Mouse (Mus musculus) CD4-positive, CD25-positive, alpha-beta regulatory T cell, adult 4 months (primary cell): ENCODE data around the gene Cngb1. TPM values are rescaled to one million over a fixed set of nuclear protein-coding genes. Genes with fewer than 3 reads are reported as not detected.

ENCODE experiments used
- ATAC-seq: one replicate; pipeline ENCODE4 v1.8.0; 2017
- polyA plus RNA-seq, 2 experiments: library from polyadenylated mRNA; unstranded; fragments of 100-300 nt; shearing (Covaris generic); gene quantifications; one replicate each; pipeline ENCODE4 v1.2.1; 2017

The Cngb1 gene
- polyA plus RNA-seq, 2 experiments from 2014 or later = 0.62 TPM; not detected in 1

GRCm38 (mm10) chr8:95323201-95323600 lies 16.8 kb upstream of the Cngb1 start:
- no peak for ATAC-seq

DNA sequence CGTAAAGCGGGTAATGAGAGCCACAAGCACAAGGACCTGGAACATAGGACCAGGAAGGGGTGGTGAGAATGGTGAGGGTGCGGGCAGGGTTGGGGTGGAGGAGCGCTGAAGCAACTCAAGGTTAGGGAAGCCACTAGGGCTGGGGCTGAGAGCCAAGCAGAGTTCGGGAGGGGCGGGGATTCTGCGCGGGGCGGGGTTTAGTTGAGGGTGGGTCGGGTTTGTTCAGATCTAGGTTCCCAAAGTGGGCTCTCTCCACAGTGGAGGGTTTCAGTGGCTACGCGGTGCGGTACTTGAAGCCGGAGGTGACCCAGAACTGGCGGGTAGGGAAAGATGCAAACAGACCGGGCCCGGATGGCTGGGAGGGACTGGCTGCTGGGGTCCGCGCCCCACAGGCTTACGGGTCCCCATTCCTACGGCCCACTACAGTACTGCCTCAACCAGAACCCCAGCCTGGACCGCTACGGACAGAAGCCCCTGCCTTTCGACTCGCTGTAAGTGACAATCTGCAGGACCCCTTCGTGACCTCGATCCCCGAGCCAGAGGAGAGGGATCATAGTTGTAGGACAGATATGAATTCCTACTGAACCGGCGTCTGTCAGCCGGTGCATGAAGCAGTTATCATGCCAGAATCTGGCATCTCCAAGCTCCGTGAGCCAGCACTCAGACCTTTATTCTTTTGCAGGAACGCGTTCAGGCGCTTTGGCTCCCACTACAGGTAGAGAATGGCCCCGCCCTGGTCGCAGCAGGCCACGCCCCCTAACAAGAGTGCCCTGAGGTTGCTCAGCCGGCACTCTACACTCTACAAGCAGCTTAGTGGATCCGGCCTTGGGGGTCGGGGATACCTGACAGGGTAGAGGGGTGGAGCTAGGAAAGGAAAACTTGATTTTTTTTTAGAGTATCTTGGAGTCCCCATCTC lies 14.1 kb upstream of the Cngb1 start:
- peak; percentile 96 for ATAC-seq

DNA sequence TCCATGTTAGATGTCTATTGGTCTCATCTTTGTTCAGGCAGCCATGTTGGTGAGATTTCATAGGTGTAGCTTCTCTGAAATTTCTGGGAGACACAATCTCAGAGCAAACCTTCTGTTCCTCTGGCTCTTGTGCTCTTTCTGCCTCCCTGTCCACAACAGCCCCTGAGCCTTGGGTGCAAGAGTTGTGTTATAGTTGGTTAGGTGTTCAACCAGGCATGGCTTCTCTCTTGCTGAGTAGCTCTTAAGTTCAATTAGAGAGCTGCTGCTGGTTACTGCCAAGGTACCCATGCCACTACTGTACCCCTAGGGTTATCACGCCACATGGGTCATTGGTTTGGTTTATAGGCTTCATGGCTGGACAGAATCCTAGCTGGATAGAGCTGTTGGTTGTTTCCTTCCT lies 9.0 kb upstream of the Cngb1 start:
- ATAC-seq = no peak

GRCm38 (mm10) chr8:95314707-95315106 lies 8.3 kb upstream of the Cngb1 start:
- ATAC-seq = no peak

- ATAC-seq = no peak
Observed at GRCm38 (mm10) chr8:95313857-95314256, 7.5 kb upstream of the Cngb1 start.

- ATAC-seq = no peak
Observed at GRCm38 (mm10) chr8:95312836-95313235, 6.5 kb upstream of the Cngb1 start.

DNA sequence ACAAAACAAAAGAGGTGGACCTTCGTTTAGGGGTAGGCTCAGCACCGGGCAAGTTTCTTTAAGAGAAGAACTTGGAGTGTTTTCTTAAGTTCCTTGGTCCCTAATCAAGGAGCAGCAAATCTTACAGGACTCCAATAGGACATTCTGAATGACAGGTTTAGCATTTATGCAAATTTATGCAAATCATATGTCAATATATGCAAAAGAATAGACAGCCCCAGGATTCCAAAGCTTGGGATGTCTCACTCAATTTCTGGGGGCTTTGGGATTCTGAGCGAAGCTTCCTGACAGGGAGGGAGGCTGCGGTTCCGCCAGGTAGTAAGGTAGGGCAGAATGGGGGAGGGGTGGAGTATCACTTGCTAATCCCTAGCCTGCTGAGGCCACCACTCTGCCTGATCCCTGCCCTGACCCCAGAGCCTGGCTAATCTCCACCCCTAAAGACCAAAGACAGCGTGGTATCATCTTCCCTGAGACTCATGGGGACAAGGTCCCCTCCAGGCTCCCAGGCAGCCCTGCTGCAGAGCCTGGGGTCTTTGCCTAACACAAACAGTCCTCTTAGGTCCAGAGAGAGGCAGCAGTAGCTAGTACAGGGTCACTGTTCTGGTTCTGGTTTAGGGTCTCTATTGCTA lies 4.1 kb upstream of the Cngb1 start, which contains the start of gene Tepp:
Gene Tepp, plus strand, starts transcription at position 225 of the 629 bp plus-strand sequence.
- ATAC-seq = no peak

- ATAC-seq = no peak
Observed at GRCm38 (mm10) chr8:95305526-95305925, 859 bp downstream of the Cngb1 start.

DNA sequence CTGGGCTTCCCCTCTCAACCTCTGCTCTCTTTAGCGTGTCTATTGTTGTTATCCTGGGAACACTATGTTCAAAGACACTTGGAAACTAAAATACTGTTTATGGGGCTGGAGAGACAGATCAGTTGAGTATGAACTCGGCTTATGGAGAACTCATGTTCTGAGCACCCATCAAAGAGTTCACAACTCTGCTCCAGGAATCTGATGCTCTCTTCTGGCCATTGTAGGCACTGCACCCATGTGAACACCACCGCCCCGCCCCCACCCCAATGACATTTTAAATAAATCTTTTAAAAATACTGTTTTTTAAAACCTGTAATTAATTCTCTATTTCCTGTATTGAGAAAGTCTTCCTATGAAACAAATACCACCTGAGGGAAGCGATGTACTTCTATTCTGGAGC lies 4.0 kb downstream of the Cngb1 start:
- ATAC-seq = peak; percentile 93

DNA sequence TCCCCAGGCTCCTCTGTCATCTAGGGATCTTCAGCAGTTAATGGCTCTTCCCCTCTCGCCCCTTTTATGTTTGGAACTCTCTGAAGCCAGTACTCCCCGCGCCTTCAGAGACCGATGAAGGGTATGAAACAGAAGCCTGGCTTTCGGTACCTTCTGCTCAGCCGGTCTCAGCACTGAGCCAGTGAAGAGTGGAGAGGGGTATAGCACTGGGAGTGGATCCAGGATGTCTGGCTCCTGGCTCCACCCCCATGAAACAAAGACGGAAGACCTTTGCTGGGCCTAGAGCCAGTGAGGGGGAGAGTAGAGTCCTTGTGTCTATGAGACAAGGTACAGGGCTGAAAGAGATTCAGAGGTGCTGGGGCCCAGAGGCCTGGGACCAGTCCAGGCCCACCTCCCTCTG lies 12.5 kb downstream of the Cngb1 start:
- no peak for ATAC-seq

GRCm38 (mm10) chr8:95293172-95293571 lies 13.2 kb downstream of the Cngb1 start:
- no peak for ATAC-seq

DNA sequence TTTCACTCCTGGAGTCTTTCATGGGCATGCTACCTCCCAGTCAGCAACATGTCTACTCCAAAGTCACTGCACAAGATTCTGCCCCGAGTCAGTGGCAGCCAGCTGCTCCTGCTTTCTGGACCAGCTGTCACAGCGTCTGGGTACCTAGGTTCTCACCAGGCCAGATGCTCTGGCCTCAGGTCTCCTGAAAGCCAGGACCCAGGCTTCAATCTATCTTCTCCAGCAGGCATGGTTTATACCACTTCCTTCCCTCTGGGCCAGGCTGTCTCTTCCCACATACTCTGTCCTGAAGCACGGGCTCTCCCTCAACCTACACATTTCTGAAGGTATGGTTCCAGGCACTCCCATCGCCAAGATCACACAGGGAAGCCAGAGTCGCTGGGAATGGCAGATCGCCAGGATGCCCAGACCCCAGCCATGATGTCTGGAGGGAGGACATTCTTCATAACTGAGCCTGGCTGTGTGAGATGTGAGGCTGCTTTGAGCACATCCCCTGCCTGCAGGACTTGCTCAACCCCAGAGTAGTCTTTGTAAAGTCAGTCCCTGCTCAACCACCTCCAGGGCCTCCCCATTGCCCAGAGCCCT lies 17.2 kb downstream of the Cngb1 start:
- no peak for ATAC-seq

DNA sequence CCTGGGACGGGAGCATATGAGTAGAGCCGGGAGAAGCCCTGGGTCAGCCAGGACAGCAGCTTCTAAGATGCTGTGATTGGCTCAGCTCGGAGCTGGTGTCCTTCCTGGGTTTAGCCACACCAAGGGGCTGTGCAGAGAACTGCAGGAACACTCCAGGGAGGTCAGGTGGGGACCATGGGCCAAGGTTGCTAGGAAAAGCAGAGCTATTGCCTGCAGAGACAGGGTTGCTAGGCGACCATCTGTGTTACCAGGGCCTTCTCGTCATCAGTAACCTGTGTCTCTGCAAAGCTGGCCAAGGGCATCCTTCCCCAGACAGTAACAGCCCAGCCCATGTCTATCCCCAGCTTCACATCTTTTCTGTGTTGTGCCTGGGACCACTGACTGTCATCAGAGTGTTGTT lies 24.9 kb downstream of the Cngb1 start:
- ATAC-seq = no peak

GRCm38 (mm10) chr8:95272871-95273270 lies 33.5 kb downstream of the Cngb1 start:
- ATAC-seq = no peak

- no peak for ATAC-seq
Observed at GRCm38 (mm10) chr8:95271841-95272240, 34.5 kb downstream of the Cngb1 start.

GRCm38 (mm10) chr8:95270501-95270900 lies 35.9 kb downstream of the Cngb1 start:
- no peak for ATAC-seq

DNA sequence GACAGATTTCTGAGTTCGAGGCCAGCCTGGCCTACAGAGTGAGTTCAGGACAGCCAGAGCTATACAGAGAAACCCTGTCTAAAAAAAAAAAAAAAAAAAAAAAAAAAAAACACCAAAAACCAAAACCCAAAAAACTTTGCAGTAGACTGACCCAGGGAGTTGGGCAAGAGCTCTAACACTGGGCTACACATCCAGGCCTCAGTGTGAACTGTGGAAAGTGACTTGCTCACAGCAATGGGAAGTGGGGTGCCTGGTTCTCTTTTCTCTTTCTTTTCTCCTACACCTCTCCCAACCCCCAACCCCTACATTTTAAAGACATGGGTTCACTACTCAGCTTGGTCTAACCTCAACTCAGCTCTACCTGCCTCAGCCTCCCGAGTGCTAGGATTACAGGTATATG lies 44.2 kb downstream of the Cngb1 start:
- ATAC-seq = no peak

DNA sequence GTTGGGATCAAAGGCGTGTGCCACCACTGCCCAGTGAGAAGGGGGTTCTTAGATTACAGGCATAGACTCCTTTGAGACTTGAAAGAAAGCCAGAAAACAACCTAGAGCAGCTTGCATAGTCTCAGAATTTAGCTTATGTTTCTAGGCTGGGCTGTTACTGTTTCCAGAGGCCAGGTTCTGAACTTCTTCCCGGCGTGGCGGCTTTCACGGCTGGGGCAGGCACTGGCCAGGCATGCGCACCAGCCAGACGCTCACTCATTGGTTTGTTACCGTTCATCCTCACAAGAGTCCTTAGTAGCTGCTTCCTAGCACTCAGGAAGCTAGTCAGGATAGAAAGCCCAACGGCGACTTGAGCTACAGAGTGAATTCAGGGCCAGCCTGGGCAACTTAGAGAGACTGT lies 50.8 kb downstream of the Cngb1 start:
- no peak for ATAC-seq

- ATAC-seq = peak; percentile 98
Observed at GRCm38 (mm10) chr8:95254564-95255434, 51.6 kb downstream of the Cngb1 start.

GRCm38 (mm10) chr8:95252056-95252455 lies 54.3 kb downstream of the Cngb1 start:
- ATAC-seq = no peak

GRCm38 (mm10) chr8:95249847-95250246 lies 56.5 kb downstream of the Cngb1 start:
- peak; percentile 10 for ATAC-seq

DNA sequence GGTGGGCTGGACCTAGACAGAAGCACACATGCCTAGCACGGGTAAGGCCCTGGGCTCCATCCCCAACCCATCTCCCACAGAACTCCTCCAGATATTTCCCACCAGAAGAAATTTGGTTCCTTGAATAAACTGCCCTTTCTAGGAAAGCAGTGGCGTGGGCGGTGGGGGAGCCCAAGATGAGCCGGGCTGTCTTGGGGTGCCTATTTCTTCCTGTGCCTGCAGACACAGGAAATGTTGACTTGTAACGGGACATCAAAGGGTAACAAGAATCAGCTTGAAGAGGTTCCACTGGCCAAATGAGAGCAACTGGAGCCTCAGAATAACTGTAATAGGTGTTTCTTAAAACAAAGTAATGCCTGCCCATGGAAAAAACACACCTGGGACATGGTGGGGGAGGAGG lies 59.1 kb downstream of the Cngb1 start:
- ATAC-seq = peak; percentile 80

GRCm38 (mm10) chr8:95245180-95245579 lies 61.2 kb downstream of the Cngb1 start:
- ATAC-seq = peak; percentile 83
